Mouse (Mus musculus) lung, postnatal 10 days (tissue): ENCODE data around the gene Pkp1.

Source experiments
- DNase-seq: peaks from one replicate; pipeline ENCODE4 v3.0.0; 2021

Gene Pkp1

DNA sequence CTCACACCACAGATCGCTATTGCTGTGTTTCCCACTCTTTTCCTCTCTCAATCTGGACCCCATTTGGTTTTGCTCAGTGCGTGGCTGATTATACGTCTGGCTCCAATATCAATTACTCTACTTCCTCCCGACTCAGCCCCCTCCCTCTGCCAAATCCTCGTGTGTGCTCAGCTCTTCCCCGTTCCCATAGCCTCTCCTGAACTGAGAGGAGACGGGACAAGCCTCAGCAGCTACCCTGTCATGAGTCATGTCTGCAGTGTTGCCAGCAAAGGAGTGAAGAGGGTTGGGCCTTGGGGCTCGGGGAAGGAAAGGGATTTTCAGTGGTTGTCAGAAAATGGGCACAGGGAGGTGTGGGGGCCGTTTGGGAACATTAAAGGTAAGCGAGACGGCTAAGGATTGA, 12.3 kb downstream of the Pkp1 start:
- peak; percentile 46 for DNase-seq

- no peak for DNase-seq
Measured at GRCm38 (mm10) chr1:135899991-135900515, 19.0 kb downstream of the Pkp1 start.

GRCm38 (mm10) chr1:135899295-135899694, 19.7 kb downstream of the Pkp1 start:
- no peak for DNase-seq

GRCm38 (mm10) chr1:135895367-135895766, 23.6 kb downstream of the Pkp1 start:
- DNase-seq: no peak

GRCm38 (mm10) chr1:135893377-135893776, 25.6 kb downstream of the Pkp1 start:
- DNase-seq: no peak

- no peak for DNase-seq
Measured at GRCm38 (mm10) chr1:135892764-135893163, 26.2 kb downstream of the Pkp1 start.

- no peak for DNase-seq
Measured at GRCm38 (mm10) chr1:135892233-135892632, 26.8 kb downstream of the Pkp1 start.

DNA sequence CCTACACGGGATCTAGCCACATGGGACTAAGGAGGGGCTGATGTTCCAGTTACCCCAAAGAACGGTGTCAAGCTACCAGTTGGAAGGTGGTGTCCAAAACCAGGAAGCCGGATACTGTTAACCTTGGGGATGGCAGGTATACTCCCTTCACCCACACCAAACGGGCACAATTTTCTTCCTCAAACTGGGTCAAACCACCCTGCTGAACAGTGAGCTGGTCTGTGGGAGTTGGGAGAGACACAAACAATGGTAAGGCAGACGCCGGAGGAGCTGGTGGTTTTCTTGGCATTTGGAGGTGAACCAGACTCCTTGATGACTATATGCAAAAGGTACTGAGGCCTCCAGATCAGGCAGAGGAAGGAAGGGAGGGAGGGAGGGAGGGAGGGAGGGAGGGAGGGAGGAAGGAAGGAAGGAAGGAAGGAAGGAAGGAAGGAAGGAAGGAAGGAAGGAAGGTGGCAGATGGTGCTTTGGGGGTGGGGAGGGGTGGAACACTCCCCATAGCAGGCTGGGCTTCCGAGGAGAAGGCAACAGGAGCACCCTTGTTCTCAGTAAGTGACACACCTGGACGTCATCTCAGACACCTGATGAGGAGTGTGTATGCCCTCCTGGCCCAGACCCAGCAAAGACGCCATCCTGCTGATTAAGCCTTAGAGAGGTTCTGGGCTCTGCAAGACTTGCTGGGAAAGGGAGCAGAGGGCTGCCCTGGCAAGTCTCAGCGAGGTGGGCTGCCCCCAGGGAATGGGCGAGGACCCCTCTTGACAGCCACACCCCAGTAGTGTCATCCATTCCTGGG, 27.4 kb downstream of the Pkp1 start:
- DNase-seq: no peak

DNA sequence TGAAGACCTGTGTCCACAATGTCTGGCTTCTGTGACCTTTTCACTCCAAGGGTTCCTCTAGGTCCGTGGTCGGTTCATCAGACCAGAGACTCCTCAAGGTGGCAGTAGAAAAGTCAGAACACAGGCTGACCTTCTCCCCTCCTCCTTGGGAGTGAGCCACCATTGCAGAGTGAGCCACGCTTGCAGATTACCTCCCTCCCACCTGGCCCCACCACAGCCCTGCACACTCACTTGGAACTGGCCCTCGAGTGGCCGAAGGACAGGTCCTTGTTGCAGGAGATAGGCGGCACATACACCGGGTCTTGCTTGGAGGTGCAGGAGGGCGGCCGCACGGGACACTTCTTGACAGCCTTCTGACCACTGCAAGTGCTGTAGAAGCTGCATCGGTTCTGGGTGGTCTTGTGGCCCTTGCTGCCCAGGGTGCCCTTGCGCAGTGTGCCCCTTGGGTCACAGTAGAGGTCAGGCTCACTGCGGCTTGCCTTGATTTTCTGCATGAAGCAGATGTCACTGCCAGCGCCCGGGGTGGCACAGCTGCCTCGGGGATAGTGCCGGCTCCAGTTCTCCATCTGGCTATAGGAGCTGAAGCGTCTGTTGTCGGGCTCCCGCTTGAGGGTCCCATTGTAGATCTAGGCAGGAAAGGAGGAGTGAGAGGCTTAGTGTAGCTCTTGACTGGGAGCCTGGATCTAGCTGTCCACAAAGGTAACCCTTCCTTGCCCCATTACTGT, 29.4 kb downstream of the Pkp1 start:
- DNase-seq: no peak

DNA sequence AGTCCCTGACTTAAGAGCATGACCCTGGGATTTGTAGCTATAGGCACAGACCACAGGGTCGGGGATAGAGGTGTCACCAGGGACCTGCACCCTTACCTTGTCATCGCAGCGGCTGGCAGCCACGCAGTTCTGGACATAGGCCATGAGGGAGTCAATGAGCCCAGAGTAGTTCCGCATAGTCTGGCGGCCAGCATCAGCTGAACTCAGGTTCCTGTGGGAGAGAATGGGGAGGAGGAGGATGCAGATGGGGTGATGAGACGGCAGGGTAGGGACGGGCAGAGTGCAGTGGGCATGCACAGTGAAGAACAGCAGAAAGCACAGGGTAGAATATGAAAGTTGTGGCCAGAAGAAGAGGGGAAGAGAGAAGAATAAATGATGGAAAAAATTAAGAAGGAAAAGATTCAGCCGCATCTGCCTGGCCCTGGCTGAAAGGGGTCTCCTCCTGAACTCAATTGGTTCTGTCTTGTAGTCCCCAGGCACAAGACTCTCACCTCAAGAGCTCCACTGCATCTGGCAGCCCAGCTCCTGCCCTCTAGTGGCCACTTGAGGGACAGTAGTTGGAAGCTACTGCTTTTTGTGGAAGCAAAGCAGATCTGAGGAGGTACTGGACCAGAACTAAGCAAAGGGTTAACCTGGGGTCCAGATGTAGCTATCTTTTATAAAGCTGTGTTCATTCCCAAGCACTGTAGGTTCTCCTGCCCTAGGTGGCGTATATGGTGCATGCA, 36.5 kb downstream of the Pkp1 start:
- peak; percentile 77 for DNase-seq

- no peak for DNase-seq
Measured at GRCm38 (mm10) chr1:135877248-135877647, 41.8 kb downstream of the Pkp1 start.

- DNase-seq: no peak
Measured at GRCm38 (mm10) chr1:135872991-135873390, 46.0 kb downstream of the Pkp1 start.

DNA sequence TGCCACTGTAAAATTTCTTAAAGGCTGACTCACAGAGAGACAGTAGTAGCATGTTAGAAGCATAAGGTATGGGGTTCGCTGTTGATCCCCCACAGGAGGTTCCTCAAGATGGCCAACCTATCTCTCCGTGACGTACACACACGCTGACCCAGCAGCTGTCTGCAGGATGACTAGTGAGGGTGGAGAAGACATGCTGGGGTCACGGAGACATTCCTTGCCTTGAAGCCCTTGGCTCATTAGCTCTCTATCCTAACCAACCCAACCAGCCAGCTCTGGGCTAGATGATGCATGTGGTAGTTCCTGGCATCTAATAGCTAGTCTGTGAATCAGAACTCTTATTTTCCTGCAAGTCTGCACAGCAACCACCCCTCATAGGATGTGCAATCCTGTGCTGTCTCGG, 50.4 kb downstream of the Pkp1 start:
- DNase-seq: no peak

DNA sequence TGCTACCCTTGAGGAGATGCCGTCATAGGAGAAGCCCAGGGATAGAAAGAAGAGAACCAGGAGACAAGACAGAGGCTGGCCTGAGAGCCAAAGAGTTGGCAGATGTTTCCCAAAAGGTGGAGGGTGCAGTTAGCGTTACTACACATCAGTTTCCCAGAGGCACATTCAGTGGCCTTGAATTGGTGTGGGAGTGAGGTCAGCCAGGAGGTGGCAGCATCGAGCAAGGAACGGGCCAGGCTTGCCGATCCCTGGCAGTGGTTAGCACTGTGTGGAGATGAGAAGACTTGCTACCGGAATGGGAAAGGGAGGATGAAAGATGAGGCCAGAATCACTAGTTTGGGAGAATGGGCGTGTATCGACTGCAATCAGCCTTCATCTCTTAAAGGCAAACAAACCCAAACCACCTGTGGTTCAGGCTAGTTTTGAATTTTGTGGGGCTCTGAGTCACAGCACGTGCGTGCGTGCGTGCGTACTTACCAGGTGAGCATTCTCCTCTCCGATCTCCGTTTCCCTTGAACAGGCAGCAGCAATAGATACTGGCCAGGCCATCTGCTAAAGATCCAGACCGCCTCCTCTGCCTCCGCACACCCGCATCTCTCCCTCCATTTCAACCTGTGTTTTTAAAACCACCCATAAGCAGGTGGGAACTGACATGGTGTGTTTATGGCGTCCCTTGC, 53.4 kb downstream of the Pkp1 start:
- peak; percentile 88 for DNase-seq

GRCm38 (mm10) chr1:135864830-135865229, 54.2 kb downstream of the Pkp1 start:
- DNase-seq: no peak

DNA sequence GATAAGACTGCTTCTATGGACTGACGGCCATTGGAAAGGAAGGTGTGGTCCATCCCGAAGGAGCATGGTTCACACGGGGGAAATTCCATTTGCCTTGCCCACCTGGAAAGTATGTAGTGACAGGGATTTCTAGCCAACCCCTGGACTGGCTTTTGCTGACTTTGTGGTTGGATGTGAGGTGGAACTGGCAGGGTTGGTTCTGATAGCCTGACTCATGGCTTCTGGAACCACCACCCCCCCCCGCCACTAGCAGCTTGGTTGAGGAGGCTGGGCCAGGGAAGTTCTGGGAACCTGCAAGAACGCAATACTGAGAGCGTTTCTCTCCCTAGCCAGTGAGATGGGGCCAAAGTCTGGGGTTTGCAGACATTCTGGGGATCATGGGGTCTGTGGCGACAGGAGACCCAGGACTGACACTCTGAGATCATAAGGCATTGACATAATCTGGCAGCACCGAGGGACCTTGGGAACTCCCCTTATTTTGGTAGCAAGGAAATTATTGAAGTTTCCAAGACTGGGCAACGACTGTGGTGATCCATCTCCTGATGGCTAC, 55.1 kb downstream of the Pkp1 start:
- no peak for DNase-seq

DNA sequence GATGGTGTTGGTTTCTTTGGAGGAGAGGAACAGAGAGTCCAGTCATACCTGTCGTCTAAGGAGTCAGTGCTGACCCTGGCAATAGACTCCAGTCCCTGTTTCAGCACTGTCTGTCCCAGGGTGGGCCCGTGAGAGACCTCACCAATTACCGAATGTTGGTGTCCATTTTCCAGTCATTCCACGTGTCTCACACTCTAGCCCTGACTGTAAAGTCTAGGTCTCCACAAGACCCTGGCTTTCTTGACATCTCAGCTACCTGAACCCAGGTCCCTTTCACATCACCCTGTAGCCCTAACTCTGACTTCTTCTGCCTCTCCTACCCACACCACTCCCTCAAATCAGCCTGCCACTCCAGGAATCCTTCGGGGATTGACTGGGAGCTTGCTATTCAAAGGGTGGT, 56.4 kb downstream of the Pkp1 start:
- DNase-seq: no peak

DNA sequence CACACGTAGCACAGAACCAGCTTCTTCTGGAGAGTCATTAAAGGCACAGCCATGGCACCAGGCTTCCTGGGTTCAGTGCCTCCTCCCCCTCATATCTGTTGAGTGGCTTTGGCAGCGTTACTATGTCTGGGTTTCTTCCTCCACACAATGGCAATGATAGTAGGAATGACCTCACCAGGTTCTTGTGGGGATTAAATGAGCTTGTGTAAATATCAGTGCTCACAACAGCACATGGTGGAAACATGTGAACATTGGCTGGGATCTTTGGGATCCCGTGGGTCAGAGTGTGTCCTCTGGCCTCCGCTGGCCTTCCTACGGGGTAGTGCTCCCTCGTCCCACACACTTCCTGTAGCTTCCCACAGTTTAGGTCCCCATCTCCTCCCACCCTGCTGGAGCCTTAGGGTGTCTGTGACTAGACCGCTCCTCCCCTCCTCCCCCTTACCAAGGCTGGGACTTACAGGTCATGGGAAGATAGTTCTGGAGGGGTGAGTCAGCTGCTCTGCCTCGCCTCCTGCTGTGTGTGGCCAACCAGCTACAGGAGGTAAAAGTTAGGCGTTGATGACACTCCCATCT, 56.9 kb downstream of the Pkp1 start:
- DNase-seq: peak; percentile 18

DNA sequence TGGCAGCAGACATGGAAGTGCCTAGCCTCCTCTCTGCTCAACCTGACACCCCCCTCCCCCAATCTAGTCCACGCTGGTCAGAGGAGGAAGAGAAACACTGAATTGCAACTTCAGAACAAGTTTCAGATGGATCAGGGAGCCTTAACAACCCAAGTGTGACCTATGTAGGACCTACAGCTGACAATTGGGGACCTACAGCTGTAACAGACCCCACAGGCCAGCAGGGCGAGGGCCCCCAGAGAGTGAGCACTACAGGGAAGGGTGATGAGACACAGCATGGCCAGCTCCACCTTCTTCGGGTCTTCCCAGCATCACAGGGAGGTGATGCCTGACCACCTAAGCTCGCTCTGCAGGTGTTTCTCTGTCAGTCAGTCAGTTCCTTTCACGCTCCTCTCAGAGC, 57.9 kb downstream of the Pkp1 start:
- DNase-seq: no peak

- DNase-seq: no peak
Measured at GRCm38 (mm10) chr1:135858533-135858932, 60.5 kb downstream of the Pkp1 start.

- no peak for DNase-seq
Measured at GRCm38 (mm10) chr1:135857137-135857775, 61.8 kb downstream of the Pkp1 start.

- DNase-seq: no peak
Measured at GRCm38 (mm10) chr1:135856070-135856469, 62.9 kb downstream of the Pkp1 start.
